Mouse (Mus musculus) neural tube, embryonic 14.5 days (tissue): Measurements from ENCODE around the gene Acyp1. TPM values are rescaled to one million over a fixed set of nuclear protein-coding genes. Genes with fewer than 3 reads are reported as not detected.

Experiments used
- ATAC-seq: fragments of 200-750 bp; cut with Nextera tagmentation; 2 replicates; pipeline ENCODE4 v1.8.0; 2017; ENCODE audit warnings: low read depth, mild to moderate bottlenecking, moderate TSS enrichment, moderate library complexity
- H3K27ac ChIP-seq: fragments of 300-500 bp; sonication (generic); 2 replicates; pipeline ENCODE4 v1.5.1; 2014; ENCODE audit warnings: low read depth, mild to moderate bottlenecking, control low read depth, low read length, moderate library complexity, mixed read lengths
- H3K27me3 ChIP-seq: fragments of 300-500 bp; sonication (generic); 2 replicates; pipeline ENCODE4 v1.6.1; 2014; ENCODE audit warnings: low read length; ENCODE audit not compliant: control insufficient read depth, insufficient read depth
- H3K36me3 ChIP-seq: fragments of 300-500 bp; sonication (generic); 2 replicates; pipeline ENCODE4 v1.6.1; 2014; ENCODE audit warnings: low read length, mixed read lengths; ENCODE audit not compliant: control insufficient read depth, insufficient read depth
- H3K4me1 ChIP-seq: fragments of 300-500 bp; sonication (generic); 2 replicates; pipeline ENCODE4 v1.6.1; 2014; ENCODE audit warnings: low read length; ENCODE audit not compliant: control insufficient read depth, insufficient read depth
- H3K4me2 ChIP-seq: fragments of 300-500 bp; sonication (generic); 2 replicates; pipeline ENCODE4 v1.6.1; 2014; ENCODE audit warnings: mild to moderate bottlenecking, low read depth, low read length, control low read depth
- H3K4me3 ChIP-seq: fragments of 300-500 bp; sonication (generic); 2 replicates; pipeline ENCODE4 v1.5.1; 2014; ENCODE audit warnings: low read depth, low read length, control low read depth, mixed read lengths
- H3K9ac ChIP-seq: fragments of 300-500 bp; sonication (generic); replicated peaks from 2 replicates; pipeline ENCODE4 v1.6.1; 2014; ENCODE audit warnings: low read depth, mild to moderate bottlenecking, control low read depth, low read length, mixed read lengths
- H3K9me3 ChIP-seq: fragments of 300-500 bp; sonication (generic); 2 replicates; pipeline ENCODE4 v1.6.1; 2016; ENCODE audit warnings: low read length; ENCODE audit not compliant: control insufficient read depth
- WGBS: fragments of 180-500 bp; shearing (Covaris S2); extraction: QIAGEN DNeasy Blood & Tissue Kit; methylation state at CpG from one replicate; pipeline ENCODE4 v1.1.7; 2014; 5-methylcytosine and 5-hydroxymethylcytosine counted together
- polyA plus RNA-seq: library from polyadenylated mRNA; unstranded; fragments of >200 nt; fragmentation: Nextera tagmentation; extraction: Ambion mirVana; gene quantifications from 2 replicates; pipeline ENCODE4 v1.2.1, GENCODE M21; 2014

Gene Acyp1
- polyA plus RNA-seq, 1 experiment from 2014 or later = 55.7 TPM

DNA sequence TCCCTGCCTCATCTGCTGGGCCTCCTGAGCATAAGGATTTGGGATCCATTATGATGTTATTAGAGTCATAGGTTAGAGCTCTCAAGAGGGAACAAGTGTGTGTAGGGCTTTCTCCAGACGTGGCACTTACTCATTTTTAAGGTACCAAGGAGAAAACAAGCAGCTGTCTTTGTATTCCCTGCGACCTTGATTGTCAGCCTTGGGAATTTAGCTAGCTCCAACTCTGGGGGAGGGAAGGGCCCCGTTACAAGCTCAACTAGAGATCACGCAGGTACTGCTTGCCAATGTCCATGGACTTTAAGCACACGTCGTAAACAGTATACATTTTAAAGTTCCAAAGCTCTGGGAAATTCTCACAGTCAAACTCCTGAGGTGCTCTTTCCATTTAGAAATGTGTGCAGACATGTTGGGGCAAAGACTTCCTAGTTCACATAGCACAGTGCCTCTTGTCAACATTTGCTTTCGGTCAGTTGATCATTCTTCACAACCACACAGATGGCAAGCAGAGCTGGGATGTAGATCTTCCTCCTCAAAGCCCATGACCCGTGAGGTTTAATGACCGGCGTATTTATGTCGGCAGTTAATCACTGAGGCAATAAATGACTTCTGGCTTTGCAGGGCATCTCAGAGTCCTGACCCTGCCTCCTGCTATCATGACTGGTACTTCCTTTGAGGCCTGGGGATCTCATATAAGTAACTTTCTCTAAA, 10.0 kb upstream of the Acyp1 start:
- Histone ChIP-seq H3K27ac (0 out of 2 replicates have a peak overlapping the region, but pooled peaks have one; percentile 22), H3K36me3 (peaks cover 32% of the 10 kb centered on the region), H3K4me1 (0 out of 2 replicates have a peak, but pooled peaks cover 2% of the 10 kb centered on the region), H3K9ac (no peak overlapping the region), H3K27me3 (no peaks in the 10 kb centered on the region), H3K4me2 (no peak overlapping the region), H3K9me3 (no peaks in the 10 kb centered on the region), H3K4me3 (no peak overlapping the region)
- no peak for ATAC-seq
- 32% methylated on average over 11 of the region's 11 CpGs for WGBS

DNA sequence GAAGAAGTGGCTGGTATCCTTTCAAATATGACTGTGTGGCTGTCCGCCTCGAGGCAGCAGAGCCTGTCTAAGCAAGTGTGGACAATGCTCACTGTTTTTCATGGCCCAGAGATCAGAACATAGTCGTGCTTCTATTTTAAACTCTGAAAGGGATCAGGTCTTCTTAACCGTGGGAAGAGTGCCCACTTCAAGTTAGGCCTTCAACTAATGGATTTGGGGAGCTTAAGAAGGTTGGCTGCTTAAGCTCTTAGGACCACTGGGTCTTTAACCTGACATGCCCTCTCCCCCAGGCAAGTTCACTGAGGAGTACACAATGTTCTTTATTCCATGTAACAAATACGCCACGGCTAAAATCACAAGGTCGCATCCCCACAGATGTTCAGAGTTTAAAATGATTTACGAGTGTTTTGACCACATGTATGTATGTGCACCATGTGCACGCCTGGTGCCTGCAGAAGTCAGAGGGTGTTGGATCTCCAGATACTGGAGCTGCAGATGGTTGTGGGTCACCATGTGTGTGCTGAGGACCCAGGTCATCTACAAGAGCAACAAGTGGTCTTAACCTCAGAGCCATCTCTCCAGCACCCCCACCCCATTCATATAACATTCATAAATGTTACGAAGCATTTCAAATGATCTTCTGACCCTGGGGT, 9.2 kb upstream of the Acyp1 start:
- 75% methylated on average over 10 of the region's 10 CpGs for WGBS
- peaks cover 28% of the 10 kb centered on the region for H3K36me3 ChIP-seq

DNA sequence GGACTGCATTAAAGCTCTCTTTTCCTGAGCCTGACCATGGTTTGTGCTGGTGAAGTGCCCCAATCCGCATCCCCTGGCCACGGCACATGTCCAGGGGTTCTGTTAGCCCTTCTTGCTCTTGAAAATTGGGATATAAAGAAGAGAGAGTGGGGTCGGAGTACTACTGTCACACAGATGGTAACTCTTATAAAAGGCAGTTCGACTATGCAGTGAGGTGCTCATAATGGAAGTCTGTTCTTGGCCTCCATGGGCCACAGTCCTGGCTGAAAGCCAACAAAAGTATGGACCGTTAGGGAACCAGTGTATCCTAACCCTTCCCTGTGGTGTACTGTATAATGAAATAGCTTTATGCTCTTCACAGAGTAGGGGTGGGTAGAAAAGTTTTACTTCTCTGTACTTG, 8.7 kb upstream of the Acyp1 start:
- no peak overlapping the region for H3K27ac ChIP-seq
- no peaks in the 10 kb centered on the region for H3K27me3 ChIP-seq
- peaks cover 22% of the 10 kb centered on the region for H3K36me3 ChIP-seq
- H3K4me1 ChIP-seq = 0 out of 2 replicates have a peak, but pooled peaks cover 2% of the 10 kb centered on the region
- H3K9ac ChIP-seq = no peak overlapping the region
- H3K9me3 ChIP-seq = no peaks in the 10 kb centered on the region
- no peak overlapping the region for H3K4me3 ChIP-seq
- ATAC-seq = no peak
- 69% methylated on average over 5 of the region's 5 CpGs for WGBS
- H3K4me2 ChIP-seq = no peak overlapping the region

More for the DNA sequence above, 9.2 kb upstream of the Acyp1 start:
- Histone ChIP-seq H3K27ac (0 out of 2 replicates have a peak overlapping the region, but pooled peaks have one; percentile 22), H3K4me1 (0 out of 2 replicates have a peak, but pooled peaks cover 2% of the 10 kb centered on the region), H3K9me3 (no peaks in the 10 kb centered on the region), H3K4me3 (no peak overlapping the region), H3K9ac (no peak overlapping the region), H3K27me3 (no peaks in the 10 kb centered on the region), H3K4me2 (no peak overlapping the region)
- no peak for ATAC-seq

DNA sequence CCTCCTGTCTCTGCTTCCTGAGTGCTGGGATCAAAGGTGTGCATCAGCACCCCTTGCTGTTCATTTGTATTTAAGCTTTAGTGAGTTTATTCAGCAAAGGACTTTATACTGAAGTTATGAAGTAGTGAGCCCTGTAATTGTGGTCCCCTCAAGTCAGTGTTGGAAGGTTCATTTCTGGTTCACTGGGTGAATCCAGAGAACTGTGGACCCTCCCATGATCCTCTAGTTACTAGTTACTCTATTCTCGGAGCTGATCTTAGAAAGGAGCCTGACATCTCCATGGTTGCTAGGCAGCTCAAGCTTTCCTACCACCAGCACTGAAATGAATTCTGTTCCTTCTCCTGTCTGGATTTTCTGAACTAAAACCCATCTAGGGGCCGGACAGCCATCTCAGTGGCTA, 7.3 kb upstream of the Acyp1 start:
- H3K27me3 ChIP-seq = no peaks in the 10 kb centered on the region
- 85% methylated on average over 2 of the region's 2 CpGs for WGBS
- H3K9me3 ChIP-seq = no peaks in the 10 kb centered on the region
- H3K9ac ChIP-seq = no peak overlapping the region
- no peak overlapping the region for H3K4me3 ChIP-seq
- no peak overlapping the region for H3K27ac ChIP-seq
- 0 out of 2 replicates have a peak, but pooled peaks cover 2% of the 10 kb centered on the region for H3K4me1 ChIP-seq
- H3K36me3 ChIP-seq = peaks cover 10% of the 10 kb centered on the region
- no peak for ATAC-seq
- no peak overlapping the region for H3K4me2 ChIP-seq

DNA sequence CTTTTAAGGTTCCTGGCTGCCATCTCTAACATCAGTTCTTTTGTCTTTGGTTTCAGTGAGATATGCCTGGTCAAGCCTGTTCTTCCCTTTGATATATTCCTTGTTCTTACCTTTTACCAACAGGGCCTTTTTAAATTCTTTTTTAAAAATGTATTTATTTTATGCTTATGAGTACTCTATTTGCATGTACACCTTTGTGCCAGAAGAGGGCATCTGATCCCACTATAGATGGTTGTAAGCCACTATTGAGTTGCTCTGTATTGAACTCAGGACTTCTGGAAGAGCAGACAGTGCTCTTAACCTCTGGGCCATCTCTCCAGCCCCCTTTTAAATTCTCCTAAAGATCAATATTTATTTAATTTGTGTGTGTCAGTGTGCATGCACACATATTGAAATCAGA, 4.7 kb upstream of the Acyp1 start:
- H3K27me3 ChIP-seq = no peaks in the 10 kb centered on the region
- H3K9ac ChIP-seq = no peak overlapping the region
- no peak overlapping the region for H3K27ac ChIP-seq
- H3K36me3 ChIP-seq = no peaks in the 10 kb centered on the region
- H3K4me3 ChIP-seq = no peak overlapping the region
- H3K9me3 ChIP-seq = no peaks in the 10 kb centered on the region
- H3K4me2 ChIP-seq = no peak overlapping the region
- H3K4me1 ChIP-seq = 0 out of 2 replicates have a peak, but pooled peaks cover 8% of the 10 kb centered on the region
- no peak for ATAC-seq

DNA sequence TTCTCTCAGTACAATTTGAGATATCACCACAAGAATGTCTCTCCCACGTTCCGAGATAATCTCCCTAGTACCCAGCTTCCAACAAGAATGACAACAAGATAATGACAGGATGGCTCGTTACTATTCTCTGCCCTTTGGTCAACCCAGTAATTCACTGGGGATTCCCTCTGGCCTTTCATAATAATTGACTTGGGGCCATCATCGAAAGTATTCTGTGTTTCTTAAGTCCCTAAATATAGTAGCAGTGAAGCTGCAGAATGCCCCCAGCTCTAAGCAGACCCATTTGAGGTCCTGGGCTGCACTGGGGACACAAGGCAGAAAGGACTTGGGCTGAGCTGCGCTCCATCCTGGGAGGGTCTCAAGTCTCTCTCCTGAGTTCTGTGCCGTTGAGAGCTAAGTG, 4.0 kb upstream of the Acyp1 start:
- no peaks in the 10 kb centered on the region for H3K9me3 ChIP-seq
- 84% methylated on average over 6 of the region's 6 CpGs for WGBS
- H3K4me2 ChIP-seq = no peak overlapping the region
- no peak overlapping the region for H3K9ac ChIP-seq
- no peak overlapping the region for H3K27ac ChIP-seq
- no peak for ATAC-seq
- no peak overlapping the region for H3K4me3 ChIP-seq
- 0 out of 2 replicates have a peak, but pooled peaks cover 7% of the 10 kb centered on the region for H3K4me1 ChIP-seq
- no peaks in the 10 kb centered on the region for H3K36me3 ChIP-seq
- H3K27me3 ChIP-seq = no peaks in the 10 kb centered on the region

DNA sequence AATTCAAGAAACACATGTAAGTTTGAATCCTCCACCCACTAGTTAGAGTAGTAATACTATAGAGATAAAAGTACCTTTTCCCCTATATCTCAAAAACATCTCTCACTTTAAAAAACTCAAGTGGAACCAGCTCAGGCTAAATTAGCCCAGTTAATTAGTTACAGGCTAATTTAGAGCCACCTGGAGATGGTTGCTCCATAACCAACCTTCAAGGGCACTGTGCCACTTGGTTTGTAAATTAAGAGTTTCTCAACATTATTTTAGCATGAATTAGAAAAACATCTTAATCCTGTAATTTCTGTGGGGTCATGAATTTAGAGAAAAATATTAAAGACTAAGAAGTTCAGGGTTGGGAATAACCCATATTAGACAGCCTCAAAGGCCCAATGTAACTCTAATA, 3.3 kb upstream of the Acyp1 start:
- Histone ChIP-seq H3K4me3 (no peak overlapping the region), H3K27me3 (no peaks in the 10 kb centered on the region), H3K4me2 (no peak overlapping the region), H3K9me3 (no peaks in the 10 kb centered on the region), H3K4me1 (0 out of 2 replicates have a peak, but pooled peaks cover 5% of the 10 kb centered on the region), H3K27ac (no peak overlapping the region), H3K9ac (no peak overlapping the region), H3K36me3 (no peaks in the 10 kb centered on the region)
- ATAC-seq = no peak

DNA sequence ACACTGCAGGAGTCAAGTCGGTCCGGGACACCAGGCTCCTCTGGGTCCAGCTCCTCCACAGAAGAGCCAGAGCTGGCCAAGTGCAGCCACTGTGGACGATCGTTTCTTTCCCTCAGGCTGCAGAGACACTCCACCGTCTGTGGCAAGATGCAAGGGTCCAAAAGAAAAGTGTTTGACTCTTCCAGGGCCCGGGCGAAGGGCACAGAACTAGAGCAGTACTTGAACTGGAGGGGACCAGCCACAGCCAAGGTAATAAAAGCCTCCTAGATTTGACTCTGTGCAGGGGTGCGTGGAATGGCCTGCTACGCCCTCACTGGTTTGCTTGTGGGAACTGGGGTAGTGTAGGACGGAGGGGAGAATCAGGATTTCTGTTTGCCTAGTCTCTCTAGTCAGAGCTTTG, 2.4 kb upstream of the Acyp1 start:
- no peak overlapping the region for H3K4me3 ChIP-seq

More for the DNA sequence above, 2.4 kb upstream of the Acyp1 start:
- H3K9me3 ChIP-seq = no peaks in the 10 kb centered on the region
- no peak overlapping the region for H3K9ac ChIP-seq
- 0 out of 2 replicates have a peak, but pooled peaks cover 5% of the 10 kb centered on the region for H3K4me1 ChIP-seq
- no peak overlapping the region for H3K27ac ChIP-seq
- no peaks in the 10 kb centered on the region for H3K27me3 ChIP-seq
- no peaks in the 10 kb centered on the region for H3K36me3 ChIP-seq
- 79% methylated on average over 10 of the region's 10 CpGs for WGBS
- ATAC-seq = no peak
- no peak overlapping the region for H3K4me2 ChIP-seq
